Comparison of ENCODE assay signal across 22 mouse cellular contexts in genomic region chr19:29697245-29697874, GRCm38 (mm10). TPM values are rescaled to one million over a fixed set of nuclear protein-coding genes. Genes with fewer than 3 reads are reported as not detected.
DNase-seq lines count a peak whose midpoint lies in the region; ATAC-seq and TF ChIP-seq lines count a peak whose summit lies in the region.
"Had no signal": no experiment of that assay in that cellular context is flagged by ENCODE, and none has a peak within 500 bp of the region (broad histone marks: within the 10 kb centered on the region; RNA-seq: fewer than 3 reads in every experiment).

Gene Mlana, plus strand, starts transcription at chr19:29697824.

- H3K27me3 ChIP-seq in heart, embryonic 12.5 days (replicated peaks), result no peaks in the 10 kb centered on the region
- no peaks in the 10 kb centered on the region for H3K27me3 ChIP-seq in lung, embryonic 14.5 days (ENCODE audit: insufficient read depth, low read length)
- H3K27me3 ChIP-seq: embryonic facial prominence, embryonic 13.5 days; hindbrain, embryonic 15.5 days; midbrain, embryonic 13.5 days had no signal

- H3K4me2 ChIP-seq in heart, embryonic 12.5 days, result no peak within 1 kb of the TSS
- H3K4me2 ChIP-seq in lung, embryonic 14.5 days, result no peak within 1 kb of the TSS
- H3K4me2 ChIP-seq: embryonic facial prominence, embryonic 13.5 days; hindbrain, embryonic 15.5 days; liver, embryonic 11.5 days; midbrain, embryonic 13.5 days had no signal

- no peak for ATAC-seq in heart, embryonic 12.5 days (ENCODE audit: insufficient number of reproducible peaks, low FRiP score)
- no peak for ATAC-seq in lung, embryonic 14.5 days (ENCODE audit: insufficient read depth)
- no peak for ATAC-seq in megakaryocyte, adult 5-6 weeks (ENCODE audit: poor library complexity, severe bottlenecking)
- ATAC-seq: midbrain, embryonic 13.5 days had no signal

- 0 out of 2 replicates have a peak within 1 kb of the TSS, but pooled peaks have one; percentile 25 for H3K27ac ChIP-seq in heart, embryonic 12.5 days (ENCODE audit: poor library complexity, severe bottlenecking)
- no peak within 1 kb of the TSS for H3K27ac ChIP-seq in lung, embryonic 14.5 days (ENCODE audit: low read depth)
- H3K27ac ChIP-seq: embryonic facial prominence, embryonic 13.5 days; hindbrain, embryonic 15.5 days; macrophage; midbrain, embryonic 13.5 days had no signal

- H3K36me3 ChIP-seq in heart, embryonic 12.5 days, result no peaks in the 10 kb centered on the region
- H3K36me3 ChIP-seq in lung, embryonic 14.5 days (ENCODE audit: insufficient read depth), result no peaks in the 10 kb centered on the region
- H3K36me3 ChIP-seq: embryonic facial prominence, embryonic 13.5 days; G1E; hindbrain, embryonic 15.5 days; midbrain, embryonic 13.5 days had no signal

- H3K4me3 ChIP-seq in heart, embryonic 12.5 days, result no peak within 1 kb of the TSS
- no peak within 1 kb of the TSS for H3K4me3 ChIP-seq in lung, embryonic 14.5 days (ENCODE audit: low read depth, low read length)
- H3K4me3 ChIP-seq: embryonic facial prominence, embryonic 13.5 days; hindbrain, embryonic 15.5 days; midbrain, embryonic 13.5 days had no signal

- WGBS in heart, embryonic 12.5 days, result 39% methylated on average over 3 of the region's 3 CpGs
- WGBS in lung, embryonic 14.5 days, result 43% methylated on average over 3 of the region's 3 CpGs

- peaks cover 8% of the 10 kb centered on the region; the same call in 1 of the 2 replicates for H3K9me3 ChIP-seq in heart, embryonic 12.5 days (replicated peaks)
- H3K9me3 ChIP-seq in lung, embryonic 14.5 days (ENCODE audit: low read depth, low read length), result no peaks in the 10 kb centered on the region; the same call in 1 of the 2 replicates
- H3K9me3 ChIP-seq: embryonic facial prominence, embryonic 13.5 days; G1E; hindbrain, embryonic 15.5 days; midbrain, embryonic 13.5 days had no signal

- H3K4me1 ChIP-seq in heart, embryonic 12.5 days (replicated peaks), result peaks cover 20% of the 10 kb centered on the region
- H3K4me1 ChIP-seq in lung, embryonic 14.5 days (ENCODE audit: insufficient read depth), result no peaks in the 10 kb centered on the region
- H3K4me1 ChIP-seq: hindbrain, embryonic 15.5 days; midbrain, embryonic 13.5 days had no signal

- H3K9ac ChIP-seq in heart, embryonic 12.5 days, result no peak within 1 kb of the TSS
- no peak within 1 kb of the TSS for H3K9ac ChIP-seq in lung, embryonic 14.5 days
- H3K9ac ChIP-seq: embryonic facial prominence, embryonic 13.5 days; hindbrain, embryonic 15.5 days; midbrain, embryonic 13.5 days had no signal

- no peak for DNase-seq in heart, adult 9 months (ENCODE audit: low spot score in 2 of 2)
- peak; percentile 24 for DNase-seq in thymus, postnatal 4 days
- no peak for DNase-seq in thymus, postnatal 0 days (ENCODE audit: low spot score)
- peak; percentile 31 for DNase-seq in lung, embryonic 14.5 days
- no peak for DNase-seq in cerebellum, postnatal 4 days (ENCODE audit: low spot score in 2 of 2)
- DNase-seq in layer of hippocampus, postnatal 36 days, result no peak
- DNase-seq: adrenal gland, postnatal 36 days; cerebellum, postnatal 14 days; kidney, adult 11 months; right cerebral cortex, adult 18-20 months; spleen, adult 18-20 months had no signal

- TF ChIP-seq CTCF in lung, embryonic 14.5 days (IDR thresholded peaks at IDR 0.05; ENCODE audit: low read depth), result no peak

RNA-seq across cellular contexts. Expression of gene Mlana, which starts in this region (rescaled TPM):
- 0.57 and 0.70 TPM in 2 replicates for polyA plus RNA-seq in heart, embryonic 12.5 days (2016; fragmentation: Nextera tagmentation; extraction: Ambion mirVana)
- polyA plus RNA-seq in thymus, postnatal 0 days (2015; fragmentation: Nextera tagmentation; extraction: Ambion mirVana), result 0.18 TPM in 1 of 2 replicates, not detected in the other
- polyA plus RNA-seq in lung, embryonic 14.5 days (2014; fragmentation: Nextera tagmentation; extraction: Ambion mirVana), result not detected in 2 replicates
- total RNA-seq in layer of hippocampus, postnatal 36 days (2021), result under 1 TPM in 1 of 2 experiments, not detected in 1; 0.40 TPM
- total RNA-seq in megakaryocyte, adult 5-6 weeks (2015), result not detected in 2 replicates
- not detected in 2 replicates for total RNA-seq in megakaryocyte, adult 5-6 weeks (2017)
- total RNA-seq: adrenal gland, postnatal 36 days; G1E had no signal
- polyA plus RNA-seq: C2C12; G1E; gonadal fat pad, adult 2 months; hindbrain, embryonic 15.5 days; liver, embryonic 11.5 days; midbrain, embryonic 13.5 days; stomach, embryonic 16.5 days had no signal

Comparison
In these comparisons a context has a peak if more than half of its experiments do, and no peak if none do; other contexts are left out.
1. Peak in DNase-seq in lung, embryonic 14.5 days; RNA of the gene not detected or under 1 TPM.